Mouse (Mus musculus) B cell, adult 2 months (primary cell): ENCODE results near the gene Spns3.
A peak's percentile ranks its signal among the peaks of the same experiment; 100 is the strongest.

Experiments
- DNase-seq, 2 experiments: peaks; one replicate each; pipeline ENCODE4 v3.0.0; 2022

The Spns3 gene

GRCm38 (mm10) chr11:72550134-72550988 lies at the start of gene Spns3:
TSS of gene Spns3 (minus strand) at chr11:72550506.
- peak; percentile 53 to 54 for DNase-seq

- no peak for DNase-seq
Observed at GRCm38 (mm10) chr11:72597780-72598179, 47.5 kb upstream of the Spns3 start.

DNA sequence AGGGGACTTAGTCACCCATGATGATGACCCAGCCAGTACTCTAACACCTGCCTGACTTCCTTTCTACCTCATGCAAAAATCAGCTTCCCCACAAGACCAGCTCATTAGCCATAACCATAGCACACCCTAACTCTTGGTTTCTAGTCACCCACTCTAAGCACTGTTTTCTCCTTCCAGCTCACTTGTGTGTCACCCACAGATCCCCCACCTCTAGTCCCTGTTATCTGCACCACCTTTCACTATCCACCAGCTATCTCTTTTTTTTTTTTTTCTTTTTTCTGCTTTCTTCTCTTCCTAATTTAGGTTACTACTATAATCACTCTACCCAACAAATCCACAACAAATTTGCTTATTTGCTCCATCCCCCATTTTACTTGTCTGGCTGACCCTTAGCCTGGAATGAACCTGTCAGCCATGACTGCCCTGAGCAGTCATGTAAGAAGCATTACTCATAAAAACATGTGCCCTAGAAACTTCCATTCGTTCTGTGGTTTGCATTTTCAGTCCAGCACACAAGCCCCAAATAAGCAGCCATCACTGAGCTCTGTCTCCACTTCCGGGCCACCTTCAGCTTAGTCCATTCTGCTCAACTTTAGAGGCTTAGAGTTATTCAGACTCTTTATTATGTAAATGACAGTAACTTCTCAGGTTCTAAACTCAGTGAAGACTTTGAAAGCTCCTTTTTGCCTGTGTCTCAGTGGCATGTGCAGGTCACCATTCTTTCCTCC lies 44.9 kb upstream of the Spns3 start:
- DNase-seq: no peak

- DNase-seq: no peak
Observed at GRCm38 (mm10) chr11:72587537-72588233, 37.4 kb upstream of the Spns3 start.

DNA sequence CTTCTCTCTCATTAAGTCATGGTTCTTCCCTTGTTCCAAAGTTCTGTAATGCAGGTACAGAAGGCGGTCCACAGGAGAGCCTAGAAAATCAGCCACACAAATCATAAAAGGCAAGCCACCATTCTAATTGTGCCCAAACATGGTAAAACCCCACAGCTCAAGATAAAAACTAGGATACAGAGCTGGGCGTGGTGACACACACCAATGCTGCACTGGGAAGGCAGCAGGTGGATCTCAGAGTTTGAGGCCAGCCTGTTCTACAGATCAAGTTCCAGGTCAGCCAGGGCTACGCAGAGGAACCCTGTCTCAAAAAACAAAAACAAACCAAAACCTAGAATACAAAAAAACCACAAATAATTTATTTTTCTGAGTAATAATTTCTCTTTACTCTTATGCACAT lies 36.3 kb upstream of the Spns3 start:
- DNase-seq: no peak

GRCm38 (mm10) chr11:72583092-72583491 lies 32.8 kb upstream of the Spns3 start:
- no peak for DNase-seq

GRCm38 (mm10) chr11:72582448-72582705 lies 32.1 kb upstream of the Spns3 start:
- no peak for DNase-seq

- no peak for DNase-seq
Observed at GRCm38 (mm10) chr11:72581609-72582447, 31.5 kb upstream of the Spns3 start.

DNA sequence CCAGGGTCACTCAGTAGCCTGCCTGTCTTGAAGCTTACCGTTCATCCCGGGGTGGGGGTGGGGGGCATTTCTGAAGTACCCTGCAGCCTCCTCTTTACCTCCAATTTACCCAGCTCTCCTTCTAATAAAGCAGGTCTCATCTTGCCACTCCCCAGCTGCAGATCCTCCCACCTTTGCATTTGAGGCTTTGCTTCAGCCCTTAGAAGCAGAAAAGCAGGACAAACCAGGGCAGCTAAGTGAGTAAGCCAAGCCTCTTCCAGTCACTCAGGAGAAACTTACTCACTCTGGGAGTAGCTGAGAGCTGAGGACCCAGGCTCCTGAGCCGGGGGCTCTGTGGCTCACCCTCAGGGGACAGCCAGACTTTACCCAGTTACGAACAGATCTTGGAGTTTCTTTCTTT lies 28.2 kb upstream of the Spns3 start:
- DNase-seq: no peak

DNA sequence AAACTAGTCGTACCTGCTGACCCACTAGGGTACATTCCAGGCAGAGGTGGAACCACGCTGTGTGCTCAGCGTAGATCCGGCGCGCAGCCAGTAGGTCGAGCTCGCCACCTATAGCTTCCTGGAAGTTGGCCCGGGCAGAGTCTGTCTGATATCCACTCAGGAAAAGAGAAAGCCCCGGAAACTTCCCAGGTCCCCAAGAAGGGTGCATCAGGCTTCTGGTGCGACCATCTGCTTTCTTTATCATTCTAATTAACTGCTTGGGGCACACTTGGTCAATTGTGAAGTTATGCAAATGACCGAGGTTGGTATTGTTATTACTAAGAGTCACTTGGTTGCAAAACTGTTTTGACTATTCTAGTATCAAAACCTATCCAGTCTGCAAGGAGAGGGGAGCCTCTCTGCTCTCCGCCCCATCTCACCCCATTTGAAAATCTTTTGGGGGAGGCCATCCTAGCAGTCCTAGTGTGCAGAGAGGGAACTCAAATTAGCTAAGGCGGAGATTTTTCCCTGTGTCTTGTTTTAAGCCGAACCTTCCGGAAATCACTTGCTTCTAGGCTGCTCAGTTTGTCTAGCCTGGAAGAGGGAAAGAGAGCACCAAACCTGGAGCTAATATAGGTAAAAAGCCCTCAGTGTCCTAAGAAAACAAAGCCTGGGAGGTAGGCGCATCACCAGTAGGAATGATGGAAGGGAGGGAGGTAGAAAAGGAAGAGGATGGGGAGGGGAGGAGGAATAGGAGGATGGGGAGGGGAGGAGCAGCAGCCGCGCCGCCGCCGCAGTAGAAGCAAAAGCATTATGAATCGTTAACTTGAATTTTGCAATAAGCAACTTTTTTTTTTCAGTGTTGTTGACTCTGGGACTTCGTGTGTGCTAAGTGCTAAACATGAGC lies 26.4 kb upstream of the Spns3 start:
- peak; percentile 44 to 51 for DNase-seq

DNA sequence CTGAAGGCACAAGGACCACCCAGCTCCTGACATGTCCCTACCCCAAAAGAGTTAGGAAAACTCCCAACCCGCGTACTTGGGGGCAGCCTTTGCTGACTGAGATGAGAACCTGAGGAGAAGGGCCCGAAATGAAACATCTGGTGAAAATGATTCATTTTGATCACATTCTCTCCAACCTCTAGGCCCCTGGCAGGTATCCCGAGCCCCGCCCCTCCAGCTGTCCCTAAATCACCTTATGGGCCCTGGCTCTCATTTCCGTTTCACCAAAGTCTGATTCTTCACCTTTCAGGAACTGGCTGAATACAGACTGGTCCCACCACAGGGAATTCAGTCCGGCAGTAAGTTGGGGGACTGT lies 25.8 kb upstream of the Spns3 start:
- no peak for DNase-seq

GRCm38 (mm10) chr11:72573819-72574218 lies 23.5 kb upstream of the Spns3 start:
- DNase-seq: peak; percentile 70 to 73

DNA sequence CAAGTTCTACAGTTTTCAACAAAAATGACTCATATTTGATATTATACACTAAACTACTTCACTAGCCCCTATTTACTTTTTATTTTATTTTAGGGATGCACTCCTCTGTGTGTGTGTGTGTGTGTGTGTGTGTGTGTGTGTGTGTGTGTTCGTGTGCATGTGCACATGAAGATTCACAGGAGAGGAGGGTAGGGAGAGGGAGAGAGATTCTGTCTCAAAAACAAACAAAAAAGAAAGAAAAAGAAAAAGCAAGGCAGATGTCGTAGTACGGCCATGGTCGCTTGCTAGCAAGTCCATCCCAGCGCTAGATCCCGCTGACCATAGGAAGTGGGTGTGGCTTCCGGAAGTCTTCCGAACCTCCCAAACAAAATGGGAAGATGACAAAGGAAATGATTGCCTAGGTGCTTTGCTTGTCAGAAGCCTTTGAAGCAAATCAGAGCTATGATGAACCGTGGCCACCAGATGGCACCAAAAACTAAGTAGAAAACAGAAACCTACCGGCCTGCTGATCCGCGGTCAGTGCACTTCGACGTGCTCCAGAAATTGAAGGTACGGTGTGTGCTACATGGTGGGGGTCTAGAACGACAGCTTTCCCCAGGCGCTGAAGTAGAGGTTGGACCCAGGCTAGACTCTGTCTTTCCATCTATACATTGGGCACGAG lies 20.1 kb upstream of the Spns3 start:
- peak; percentile 87 to 89 for DNase-seq

- DNase-seq: no peak
Observed at GRCm38 (mm10) chr11:72569671-72570318, 19.5 kb upstream of the Spns3 start.

DNA sequence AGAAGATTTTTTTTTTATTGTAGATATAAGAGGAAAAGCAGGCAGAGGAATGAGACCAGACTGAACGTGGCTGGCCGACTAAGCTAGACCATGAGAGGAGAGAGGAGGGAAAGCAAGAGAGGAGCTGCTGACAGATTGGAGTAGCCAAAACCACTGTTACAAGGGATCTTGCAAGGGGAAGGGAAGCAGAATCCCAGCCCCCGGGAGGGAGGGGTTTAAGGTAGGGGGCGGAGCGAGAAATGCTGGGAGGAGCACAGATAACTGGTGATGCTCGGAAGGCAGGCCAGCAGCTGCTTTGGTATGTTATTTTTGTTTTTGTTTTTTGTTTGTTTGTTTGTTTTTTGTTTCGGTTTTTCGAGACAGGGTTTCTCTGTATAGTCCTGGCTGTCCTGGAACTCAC lies 18.7 kb upstream of the Spns3 start:
- peak; percentile 37 to 47 for DNase-seq

- no peak for DNase-seq
Observed at GRCm38 (mm10) chr11:72566816-72567338, 16.6 kb upstream of the Spns3 start.

DNA sequence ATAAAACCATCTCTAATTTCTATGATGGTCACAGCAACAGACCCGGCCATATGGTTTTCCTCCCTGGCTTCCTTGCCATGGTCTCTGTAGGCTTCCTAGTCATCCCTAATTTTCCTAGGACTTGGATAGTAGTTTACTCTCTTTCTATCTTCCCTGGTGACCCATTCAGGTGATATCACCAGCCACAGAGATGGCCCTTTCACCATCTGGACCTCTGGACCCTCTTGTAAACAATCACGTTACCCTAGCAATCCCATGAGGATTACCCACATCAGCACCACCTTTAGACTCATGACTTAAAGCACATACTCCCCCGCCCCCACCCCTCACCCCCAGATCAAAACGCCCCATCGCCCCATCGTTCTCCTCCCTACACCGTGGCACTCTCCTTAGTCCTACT lies 16.0 kb upstream of the Spns3 start:
- no peak for DNase-seq

GRCm38 (mm10) chr11:72564232-72564807 lies 14.0 kb upstream of the Spns3 start:
- peak; percentile 62 for DNase-seq

DNA sequence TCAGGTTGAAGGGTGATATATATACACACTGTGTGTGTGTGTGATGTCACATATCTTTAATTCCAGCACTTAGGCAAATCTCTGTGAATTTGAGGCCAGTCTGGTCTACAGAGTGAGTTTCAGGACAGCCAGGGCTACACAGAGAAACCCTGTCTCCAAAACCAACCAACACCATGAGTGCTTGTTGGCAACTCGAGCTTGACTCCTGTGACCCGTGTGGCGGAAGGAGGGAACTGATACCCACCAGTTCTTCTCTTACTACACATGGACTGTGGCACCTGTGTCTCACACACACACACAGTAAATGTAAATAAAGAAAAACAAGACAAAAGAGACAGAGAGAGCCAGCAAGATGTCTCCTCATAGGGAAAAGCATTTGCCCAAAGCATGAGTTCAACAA lies 10.4 kb upstream of the Spns3 start:
- peak; percentile 57 to 58 for DNase-seq

DNA sequence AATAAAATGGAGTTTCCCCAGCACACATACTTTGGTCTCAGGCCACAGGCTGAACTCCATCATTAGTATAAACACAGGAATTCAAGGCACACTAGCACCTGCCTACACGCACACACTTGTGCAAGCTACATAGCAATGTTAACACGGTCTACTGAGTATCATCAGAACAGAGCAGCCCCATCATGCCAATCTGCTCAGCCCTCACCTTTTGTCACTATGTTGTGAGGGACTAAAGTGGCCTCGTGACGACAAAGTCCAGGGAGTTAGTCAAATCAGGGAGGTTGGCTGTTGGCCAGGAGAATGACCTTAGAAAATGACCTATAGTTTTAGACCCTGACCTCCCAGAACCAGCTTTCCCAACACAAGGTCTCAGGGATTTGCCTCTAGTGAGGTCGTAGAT lies 7.8 kb upstream of the Spns3 start:
- DNase-seq: no peak
